Mouse (Mus musculus) stomach, postnatal 0 days (tissue): ENCODE measurements around the gene Cerk. TPM values are rescaled to one million over a fixed set of nuclear protein-coding genes. Genes with fewer than 3 reads are reported as not detected.

Experiments used
- ATAC-seq: fragments of 200-750 bp; cut with Nextera tagmentation; 2 replicates; pipeline ENCODE4 v1.8.0; 2017; ENCODE audit not compliant: low FRiP score, low TSS enrichment
- DNase-seq: peaks from one replicate; pipeline ENCODE4 v3.0.0-alpha.2; 2016; ENCODE audit warnings: low spot score
- H3K27ac ChIP-seq: fragments of 300-500 bp; sonication (generic); replicated peaks from 2 replicates; pipeline ENCODE4 v1.5.1; 2014; ENCODE audit warnings: mild to moderate bottlenecking, control low read depth
- H3K27me3 ChIP-seq: fragments of 300-500 bp; sonication (generic); 2 replicates; pipeline ENCODE4 v1.6.1; 2014; ENCODE audit warnings: low read length; ENCODE audit not compliant: control insufficient read depth, insufficient read depth
- H3K36me3 ChIP-seq: fragments of 300-500 bp; sonication (generic); 2 replicates; pipeline ENCODE4 v1.6.1; 2014; ENCODE audit warnings: low read length, mixed read lengths; ENCODE audit not compliant: control insufficient read depth, insufficient read depth
- H3K4me1 ChIP-seq: fragments of 300-500 bp; sonication (generic); replicated peaks from 2 replicates; pipeline ENCODE4 v1.6.1; 2014; ENCODE audit warnings: antibody characterized with exemption; ENCODE audit not compliant: control insufficient read depth, insufficient read depth
- H3K4me2 ChIP-seq: fragments of 300-500 bp; sonication (generic); replicated peaks from 2 replicates; pipeline ENCODE4 v1.6.1; 2014; ENCODE audit warnings: low read depth, mild to moderate bottlenecking, control low read depth, moderate library complexity
- H3K4me3 ChIP-seq: fragments of 300-500 bp; sonication (generic); 2 replicates; pipeline ENCODE4 v1.5.1; 2014; ENCODE audit warnings: low read depth, low read length, control low read depth
- H3K9ac ChIP-seq: fragments of 300-500 bp; sonication (generic); 2 replicates; pipeline ENCODE4 v1.6.1; 2014; ENCODE audit warnings: mild to moderate bottlenecking, low read length, control low read depth, mixed read lengths
- H3K9me3 ChIP-seq: fragments of 300-500 bp; sonication (generic); 2 replicates; pipeline ENCODE4 v1.6.1; 2016; ENCODE audit warnings: low read length; ENCODE audit not compliant: control insufficient read depth
- CTCF ChIP-seq: IDR thresholded peaks from 2 replicates; pipeline ENCODE4 v1.5.1; 2016; ENCODE audit warnings: antibody characterized with exemption, low read depth, mild to moderate bottlenecking, moderate library complexity
- EP300 ChIP-seq: optimal IDR thresholded peaks from 2 replicates; pipeline ENCODE3; 2016; ENCODE audit warnings: antibody characterized with exemption
- WGBS: fragments of 180-500 bp; shearing (Covaris S2); extraction: QIAGEN DNeasy Blood & Tissue Kit; methylation state at CpG from one replicate; pipeline ENCODE4 v1.1.7; 2014; 5-methylcytosine and 5-hydroxymethylcytosine counted together
- polyA plus RNA-seq: library from polyadenylated mRNA; unstranded; fragments of >200 nt; fragmentation: Nextera tagmentation; extraction: Ambion mirVana; gene quantifications from 2 replicates; pipeline ENCODE4 v1.2.1, GENCODE M21; 2015

The Cerk gene
- polyA plus RNA-seq, result 4.6 and 5.2 TPM in 2 replicates

DNA sequence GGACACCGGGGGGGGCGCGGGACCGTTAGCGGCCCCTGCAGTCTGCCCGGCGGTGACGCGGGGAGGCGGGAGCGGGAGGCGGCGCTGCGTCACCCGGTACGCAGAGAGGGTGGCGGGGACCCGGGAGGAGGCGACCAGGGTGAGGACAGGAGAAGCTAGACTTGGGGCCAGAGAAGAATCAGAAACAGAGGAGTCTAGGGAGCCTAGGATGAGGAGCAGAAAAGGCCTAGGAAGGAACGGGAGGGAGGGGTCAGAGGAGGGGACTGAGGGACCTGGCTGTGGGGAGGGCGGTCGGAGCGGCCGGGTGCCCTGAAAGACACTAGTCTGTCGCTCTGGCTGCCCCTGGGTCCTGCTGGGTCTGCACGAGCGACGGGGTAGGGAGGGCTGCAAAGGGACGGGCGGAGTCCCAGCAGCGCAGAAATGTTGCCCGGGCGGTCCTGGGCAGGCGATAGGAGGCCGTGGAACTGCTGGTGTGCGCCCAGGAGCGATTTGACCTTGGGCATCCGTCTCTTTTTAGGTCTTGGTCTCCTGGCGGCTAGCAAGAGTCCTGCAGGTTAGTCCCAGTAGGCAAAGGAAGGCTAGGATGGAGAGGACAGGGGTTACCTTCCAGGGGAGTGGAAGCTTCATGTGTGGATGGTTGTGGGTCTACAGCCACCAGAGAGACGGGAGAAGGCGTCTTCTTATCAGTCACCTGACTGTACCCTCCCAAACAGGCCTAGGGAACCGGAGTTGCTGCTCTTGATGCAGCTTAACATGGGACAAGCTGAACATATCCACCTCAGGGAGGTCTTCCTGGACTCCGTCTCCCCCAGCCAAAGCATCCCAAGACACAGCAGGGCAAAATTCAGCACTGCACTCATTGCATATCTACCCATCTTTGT is at the start of gene Cerk:
Gene Cerk (minus strand): TSS at position 453 of the 881 bp plus-strand sequence.
- Histone ChIP-seq H3K9me3 (no peaks in the 10 kb centered on the region), H3K27ac (peak within 1 kb of the TSS; percentile 92), H3K4me2 (peak within 1 kb of the TSS; percentile 89), H3K4me1 (peaks cover 11% of the 10 kb centered on the region; the same call in 1 of the 2 replicates), H3K36me3 (no peaks in the 10 kb centered on the region), H3K9ac (peak within 1 kb of the TSS; percentile 93), H3K4me3 (peak within 1 kb of the TSS; percentile 77), H3K27me3 (no peaks in the 10 kb centered on the region)
- 6% methylated on average over 36 of the region's 43 CpGs for WGBS
- DNase-seq, result peak; percentile 65
- ATAC-seq, result peak; percentile 36
- TF ChIP-seq EP300 (no peak), CTCF (peak; percentile 62)

DNA sequence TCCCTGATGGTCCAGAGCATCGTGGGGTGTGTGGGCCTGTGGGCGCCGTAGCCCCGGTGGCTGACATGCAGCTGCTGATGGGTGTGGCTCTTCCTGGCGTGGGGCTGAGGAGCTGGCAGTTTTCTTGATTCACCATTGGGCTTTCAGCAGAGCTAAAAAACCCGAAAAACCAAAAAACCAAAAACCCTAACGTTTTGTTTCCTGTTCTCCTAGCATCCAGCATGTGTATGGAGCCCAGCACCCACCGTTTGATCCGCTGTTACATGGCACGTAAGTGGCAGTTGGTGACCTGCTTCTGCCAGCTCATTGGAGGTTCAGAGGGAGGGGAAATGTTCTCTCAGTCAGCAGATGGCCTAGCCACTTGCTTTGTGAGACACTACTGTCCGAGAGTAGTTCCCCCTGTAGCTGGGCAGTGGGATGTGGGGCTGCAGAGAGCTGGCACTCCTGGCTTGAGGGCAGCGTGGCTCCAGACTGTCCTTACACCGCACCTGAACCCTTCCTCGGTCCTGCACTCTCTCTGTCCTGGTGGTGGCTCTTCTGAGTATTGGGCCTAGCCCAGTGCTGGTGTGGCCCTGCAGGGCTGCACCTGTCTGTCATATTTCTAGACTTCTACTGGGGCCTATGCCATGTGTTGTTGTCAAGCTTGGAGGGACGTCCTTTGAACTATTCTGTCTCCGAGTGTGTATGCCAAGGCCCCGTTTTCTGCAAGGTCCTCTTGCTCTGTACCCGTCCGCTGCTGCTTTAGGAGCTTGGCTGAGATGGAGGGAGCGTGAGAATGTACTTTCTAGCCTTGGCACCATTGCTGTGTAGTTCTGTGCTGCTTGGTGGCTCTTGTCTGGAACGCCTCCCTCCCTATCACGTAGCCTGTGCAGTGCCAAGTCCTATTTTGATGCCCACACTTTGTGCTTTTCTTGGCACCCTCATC is 48.8 kb upstream of the Cerk start:
- TF ChIP-seq EP300 (no peak), CTCF (no peak)
- ATAC-seq, result no peak
- no peak for DNase-seq
- Histone ChIP-seq H3K9ac (no peak overlapping the region), H3K4me3 (no peak overlapping the region), H3K27ac (no peak overlapping the region), H3K9me3 (no peaks in the 10 kb centered on the region), H3K4me1 (no peaks in the 10 kb centered on the region), H3K4me2 (no peak overlapping the region), H3K27me3 (no peaks in the 10 kb centered on the region), H3K36me3 (peaks cover 4% of the 10 kb centered on the region; the same call in 1 of the 2 replicates)
- 80% methylated on average over 22 of the region's 22 CpGs for WGBS

DNA sequence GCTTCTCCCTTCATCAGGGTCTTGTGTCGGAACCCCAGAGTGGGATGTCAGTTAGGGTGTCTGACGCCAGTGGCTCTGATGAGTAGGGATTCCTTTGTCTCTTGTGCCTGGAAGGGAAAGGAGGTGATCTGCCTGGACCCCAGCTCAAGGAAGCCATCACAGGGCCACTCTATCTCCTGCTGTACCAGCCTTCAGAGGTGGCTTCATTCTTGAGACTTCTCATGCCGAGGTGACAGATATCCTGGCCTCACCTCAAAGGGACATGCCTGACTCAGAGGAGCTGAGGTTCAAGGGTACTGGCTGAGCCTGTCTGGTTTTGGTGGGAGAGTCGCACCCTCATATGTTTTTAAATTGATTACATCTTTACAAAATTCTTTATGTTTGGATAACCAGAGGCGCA is 48.1 kb upstream of the Cerk start:
- H3K27ac ChIP-seq, result no peak overlapping the region
- no peak overlapping the region for H3K4me2 ChIP-seq
- H3K4me1 ChIP-seq, result no peaks in the 10 kb centered on the region
- H3K9me3 ChIP-seq, result no peaks in the 10 kb centered on the region
- peaks cover 4% of the 10 kb centered on the region; the same call in 1 of the 2 replicates for H3K36me3 ChIP-seq
- no peak overlapping the region for H3K4me3 ChIP-seq
- no peak overlapping the region for H3K9ac ChIP-seq
- 85% methylated on average over 5 of the region's 5 CpGs for WGBS
- ATAC-seq (no peak), DNase-seq (no peak)
- TF ChIP-seq EP300, result no peak
- no peak for TF ChIP-seq CTCF
- no peaks in the 10 kb centered on the region for H3K27me3 ChIP-seq

- peaks cover 4% of the 10 kb centered on the region; the same call in 1 of the 2 replicates for H3K36me3 ChIP-seq
These were observed 46.0 kb upstream of the Cerk start for GRCm38 (mm10) chr15:86231831-86232512.

DNA sequence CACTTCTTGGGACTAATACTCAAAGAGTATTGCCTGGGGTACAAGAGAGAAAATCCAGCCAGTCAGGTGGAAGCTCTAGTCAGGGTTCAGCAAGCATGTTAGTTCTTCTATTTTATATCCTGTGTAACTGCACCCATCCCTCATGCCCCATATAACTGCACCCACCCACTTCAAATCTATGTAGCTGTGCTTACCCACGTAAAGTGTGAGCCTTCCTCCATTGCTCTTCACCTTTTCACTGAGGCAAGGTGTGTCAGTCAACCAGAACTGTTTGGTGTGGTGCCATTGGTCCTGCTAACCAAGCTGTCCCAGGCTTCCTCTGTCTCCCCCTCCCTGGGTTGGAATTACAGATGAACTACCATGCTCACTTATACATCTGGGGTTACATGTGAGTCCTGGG is 45.2 kb upstream of the Cerk start:
- Histone ChIP-seq H3K9ac (no peak overlapping the region), H3K4me3 (no peak overlapping the region), H3K4me1 (no peaks in the 10 kb centered on the region), H3K9me3 (no peaks in the 10 kb centered on the region), H3K27me3 (no peaks in the 10 kb centered on the region), H3K27ac (no peak overlapping the region), H3K36me3 (peaks cover 4% of the 10 kb centered on the region; the same call in 1 of the 2 replicates), H3K4me2 (no peak overlapping the region)
- 72% methylated on average over 1 of the region's 1 CpGs for WGBS
- TF ChIP-seq CTCF (no peak), EP300 (no peak)
- DNase-seq, result no peak
- ATAC-seq, result no peak

More at GRCm38 (mm10) chr15:86231831-86232512, 46.0 kb upstream of the Cerk start:
- Histone ChIP-seq H3K4me1 (no peaks in the 10 kb centered on the region), H3K9ac (no peak overlapping the region), H3K27me3 (no peaks in the 10 kb centered on the region), H3K27ac (no peak overlapping the region), H3K4me2 (no peak overlapping the region), H3K4me3 (no peak overlapping the region), H3K9me3 (no peaks in the 10 kb centered on the region)
- TF ChIP-seq EP300, result no peak
- TF ChIP-seq CTCF, result no peak
- DNase-seq (no peak), ATAC-seq (no peak)
- 47% methylated on average over 7 of the region's 7 CpGs for WGBS
